6 mouse cellular contexts compared by ENCODE assay signal in genomic region chr12:19292068-19292770, GRCm38 (mm10).
DNase-seq lines count a peak whose midpoint lies in the region; TF ChIP-seq lines count a peak whose summit lies in the region.
"Not testable (repeated sequence)": the region's sequence is repeated elsewhere in the genome, so short reads cannot be mapped to it uniquely, and the experiment has no call there.

No protein-coding gene starts in this region.

- not testable (repeated sequence) for H3K9ac ChIP-seq in ES-Bruce4 (ENCODE audit: low read depth, poor library complexity, severe bottlenecking); ES-E14 (ENCODE audit: insufficient read depth, low read depth, low read length, poor library complexity, severe bottlenecking)

- in situ Hi-C loops in ES-E14 (cut with MboI; ENCODE audit: low sequenced_read_pairs in 2 of 2, unreplicated experiment in 2 of 2), result not testable (repeated sequence)

- H3K4me3 ChIP-seq in ES-Bruce4 (ENCODE audit: low read depth, low read length); ES-E14 (ENCODE audit: insufficient read depth in 1 of 2, low read depth in 1 of 2, low read length in 2 of 2, poor library complexity in 1 of 2, severe bottlenecking in 1 of 2): not testable (repeated sequence)

- DNase-seq in ES-CJ7 (ENCODE audit: low read depth, low spot score) (peak; percentile 89), ES-E14 (ENCODE audit: low read depth, low spot score) (peak; percentile 56), R1 (ENCODE audit: low read depth, low spot score) (peak; percentile 94), WW6 (ENCODE audit: low read depth, low spot score) (peak; percentile 47), ZHBTc4 (ENCODE audit: low read depth, low spot score) (peak; percentile 93)

- H3K27ac ChIP-seq in ES-Bruce4 (ENCODE audit: insufficient read depth, low read length) (peak overlapping the region; percentile 76; the same call in 1 of the 2 replicates), ES-E14 (ENCODE audit: insufficient read depth, low read depth, low read length, poor library complexity, severe bottlenecking) (peak overlapping the region; percentile 44; the same call in 1 of the 2 replicates)

- not testable (repeated sequence) for H3K36me3 ChIP-seq in ES-Bruce4 (ENCODE audit: control insufficient read depth, insufficient read depth, low read length, poor library complexity, severe bottlenecking); ES-E14 (ENCODE audit: control insufficient read depth, insufficient read depth, low read length, poor library complexity, severe bottlenecking)

- not testable (repeated sequence) for H3K4me1 ChIP-seq in ES-Bruce4 (ENCODE audit: control insufficient read depth, insufficient read depth, low read length); ES-E14 (ENCODE audit: control insufficient read depth in 2 of 2, insufficient read depth in 2 of 2, low read length in 2 of 2, poor library complexity in 1 of 2)

- not testable (repeated sequence) for TF ChIP-seq CTCF in ES-Bruce4 (IDR thresholded peaks at IDR 0.05; ENCODE audit: low read depth, low read length)

- H3K9me3 ChIP-seq in ES-Bruce4 (replicated peaks; ENCODE audit: control insufficient read depth, insufficient read depth, low read length, poor library complexity, severe bottlenecking); ES-E14 (ENCODE audit: control insufficient read depth, insufficient read depth, low read depth, low read length): not testable (repeated sequence)

- TF ChIP-seq POLR2A in ES-Bruce4 (IDR thresholded peaks at IDR 0.05; ENCODE audit: insufficient read depth, low read length), result not testable (repeated sequence)

- 0 out of 2 replicates have a peak, but pooled peaks have one; percentile 35 for TF ChIP-seq EP300 in ES-Bruce4 (IDR thresholded peaks at IDR 0.05; ENCODE audit: insufficient read depth, low read depth, low read length)

- not testable (repeated sequence) for H3K27me3 ChIP-seq in ES-Bruce4 (ENCODE audit: control insufficient read depth, insufficient read depth, low read length, poor library complexity, severe bottlenecking)
